Mouse (Mus musculus) liver, embryonic 14.5 days (tissue): ENCODE data around the gene Arsa. TPM values are rescaled to one million over a fixed set of nuclear protein-coding genes. Genes with fewer than 3 reads are reported as not detected.
A peak's percentile ranks its signal among the peaks of the same experiment; 100 is the strongest.

Experiments used
- ATAC-seq: fragments of 200-750 bp; cut with Nextera tagmentation; 2 replicates; pipeline ENCODE4 v1.8.0; 2017; ENCODE audit warnings: moderate number of reproducible peaks, mild to moderate bottlenecking, moderate library complexity; ENCODE audit not compliant: insufficient read depth
- DNase-seq, 3 experiments: peaks; one replicate each; pipeline ENCODE4 v3.0.0-alpha.2; 2012 to 2013; ENCODE audit warnings: low read depth in 3 of 3, low spot score in 3 of 3
- H3K27ac ChIP-seq: fragments of 300-500 bp; sonication (generic); 2 replicates; pipeline ENCODE4 v1.5.1; 2014; ENCODE audit warnings: moderate library complexity, mild to moderate bottlenecking, control low read depth, inconsistent platforms
- H3K27me3 ChIP-seq: fragments of 300-500 bp; sonication (generic); 2 replicates; pipeline ENCODE4 v1.6.1; 2014; ENCODE audit warnings: mild to moderate bottlenecking, low read length, moderate library complexity; ENCODE audit not compliant: control insufficient read depth, insufficient read depth
- H3K36me3 ChIP-seq: fragments of 300-500 bp; sonication (generic); replicated peaks from 2 replicates; pipeline ENCODE4 v1.6.1; 2014; ENCODE audit warnings: low read depth; ENCODE audit not compliant: control insufficient read depth, insufficient read depth
- H3K4me1 ChIP-seq, 2 experiments: fragments of 200-500 bp in 1 of 2; fragments of 300-500 bp in 1 of 2; sonication (generic) in 1 of 2; replicated peaks; 2 replicates each; pipeline ENCODE4 v1.6.1; 2012 to 2014; ENCODE audit warnings: antibody characterized with exemption in 1 of 2, inconsistent platforms in 1 of 2, low read length in 1 of 2; ENCODE audit not compliant: control insufficient read depth in 2 of 2, insufficient read depth in 2 of 2
- H3K4me2 ChIP-seq: fragments of 300-500 bp; sonication (generic); 2 replicates; pipeline ENCODE4 v1.6.1; 2014; ENCODE audit warnings: low read depth, mild to moderate bottlenecking, control low read depth, moderate library complexity
- H3K4me3 ChIP-seq, 2 experiments: fragments of 200-500 bp in 1 of 2; fragments of 300-500 bp in 1 of 2; sonication (generic) in 1 of 2; 2 replicates each; pipeline ENCODE4 v1.5.1; 2012 to 2014; ENCODE audit warnings: low read depth in 2 of 2, low read length in 2 of 2, mild to moderate bottlenecking in 2 of 2, control low read depth in 1 of 2, inconsistent platforms in 1 of 2, moderate library complexity in 1 of 2; ENCODE audit not compliant: insufficient read depth in 1 of 2
- H3K9ac ChIP-seq: fragments of 300-500 bp; sonication (generic); replicated peaks from 2 replicates; pipeline ENCODE4 v1.6.1; 2014; ENCODE audit warnings: mild to moderate bottlenecking, control low read depth, moderate library complexity
- H3K9me3 ChIP-seq: fragments of 300-500 bp; sonication (generic); 2 replicates; pipeline ENCODE4 v1.6.1; 2016; ENCODE audit warnings: low read length, mixed read lengths; ENCODE audit not compliant: control insufficient read depth
- CTCF ChIP-seq: IDR thresholded peaks from 2 replicates; pipeline ENCODE4 v1.5.1; 2016; ENCODE audit warnings: antibody characterized with exemption, low read depth, control low read depth
- EP300 ChIP-seq: IDR thresholded peaks from 2 replicates; pipeline ENCODE4 v1.6.1; 2016; ENCODE audit warnings: antibody characterized with exemption, low read depth
- WGBS: fragments of 180-500 bp; shearing (Covaris S2); extraction: QIAGEN DNeasy Blood & Tissue Kit; methylation state at CpG from one replicate; pipeline ENCODE4 v1.1.7; 2014; ENCODE audit not compliant: insufficient replicate concordance; 5-methylcytosine and 5-hydroxymethylcytosine counted together
- polyA plus RNA-seq, 2 experiments: library from polyadenylated mRNA; depleted of rRNA in 1 of 2; stranded (reverse) in 1 of 2; unstranded in 1 of 2; fragments of >200 nt; fragmentation: Nextera tagmentation in 1 of 2; extraction: Ambion mirVana in 1 of 2; gene quantifications; 2 replicates each; pipeline versions ENCODE4 v1.2.1 to v1.2.3; 2012 to 2014

Gene Arsa
- polyA plus RNA-seq, 2 experiments: 3.1 to 3.4 TPM

DNA sequence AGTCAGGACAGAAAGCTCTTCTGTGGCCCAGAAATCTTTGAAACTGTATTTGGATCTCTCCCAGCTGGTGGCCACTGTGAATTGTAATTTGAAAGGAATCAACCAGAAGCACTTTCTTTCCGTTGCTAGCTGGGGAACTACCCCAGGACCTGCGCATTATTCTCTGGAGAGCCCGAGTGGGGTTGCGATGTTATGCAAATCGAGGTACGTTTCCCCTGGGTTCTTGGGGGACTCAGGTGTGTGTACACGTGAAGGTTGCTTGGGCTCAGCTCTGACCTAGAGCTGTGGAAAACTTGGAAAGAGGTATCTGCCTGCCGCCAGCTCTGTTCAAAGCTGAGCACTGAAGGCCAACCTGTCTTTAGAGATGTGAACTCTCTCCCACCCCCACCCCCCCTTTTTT lies 581 bp upstream of the Arsa start:
- no peak overlapping the region for H3K9ac ChIP-seq
- no peak for TF ChIP-seq CTCF
- TF ChIP-seq EP300: no peak
- H3K27ac ChIP-seq: no peak overlapping the region
- 55% methylated on average over 8 of the region's 8 CpGs for WGBS
- no peaks in the 10 kb centered on the region for H3K36me3 ChIP-seq
- no peaks in the 10 kb centered on the region for H3K9me3 ChIP-seq
- ATAC-seq: no peak
- no peak for DNase-seq
- H3K4me3 ChIP-seq: no peak overlapping the region
- peaks cover 6 to 15% of the 10 kb centered on the region in 2 experiments for H3K4me1 ChIP-seq
- no peaks in the 10 kb centered on the region for H3K27me3 ChIP-seq
- H3K4me2 ChIP-seq: no peak overlapping the region

DNA sequence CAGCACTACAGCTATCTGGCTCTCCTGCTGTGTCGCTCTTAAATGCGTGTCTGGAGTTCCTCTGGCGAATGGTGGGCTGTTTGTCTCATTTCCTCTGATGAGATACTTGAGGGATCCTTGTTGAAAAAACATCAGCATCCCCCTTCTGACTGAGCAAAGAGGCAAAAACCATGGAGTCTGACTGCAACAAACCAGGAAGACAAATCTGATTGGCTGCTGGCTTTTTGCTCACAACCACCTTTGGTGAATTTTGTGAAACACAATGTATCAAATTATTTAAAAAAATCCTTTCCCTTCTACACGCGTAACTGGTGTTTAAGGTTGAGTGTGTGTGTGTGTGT lies 780 bp downstream of the Arsa start:
- H3K36me3 ChIP-seq: no peaks in the 10 kb centered on the region
- no peak for ATAC-seq
- no peak for TF ChIP-seq CTCF
- no peak for TF ChIP-seq EP300
- peaks cover 6 to 15% of the 10 kb centered on the region in 2 experiments for H3K4me1 ChIP-seq
- H3K9ac ChIP-seq: peak overlapping the region; percentile 48
- peak overlapping the region; percentile 91 for H3K4me2 ChIP-seq
- peak overlapping the region; percentile 37 for H3K27ac ChIP-seq
- H3K9me3 ChIP-seq: no peaks in the 10 kb centered on the region
- H3K27me3 ChIP-seq: no peaks in the 10 kb centered on the region
- H3K4me3 ChIP-seq: peak overlapping the region; percentile 62 to 73
- no peak for DNase-seq
- WGBS: 7% methylated on average over 5 of the region's 5 CpGs

DNA sequence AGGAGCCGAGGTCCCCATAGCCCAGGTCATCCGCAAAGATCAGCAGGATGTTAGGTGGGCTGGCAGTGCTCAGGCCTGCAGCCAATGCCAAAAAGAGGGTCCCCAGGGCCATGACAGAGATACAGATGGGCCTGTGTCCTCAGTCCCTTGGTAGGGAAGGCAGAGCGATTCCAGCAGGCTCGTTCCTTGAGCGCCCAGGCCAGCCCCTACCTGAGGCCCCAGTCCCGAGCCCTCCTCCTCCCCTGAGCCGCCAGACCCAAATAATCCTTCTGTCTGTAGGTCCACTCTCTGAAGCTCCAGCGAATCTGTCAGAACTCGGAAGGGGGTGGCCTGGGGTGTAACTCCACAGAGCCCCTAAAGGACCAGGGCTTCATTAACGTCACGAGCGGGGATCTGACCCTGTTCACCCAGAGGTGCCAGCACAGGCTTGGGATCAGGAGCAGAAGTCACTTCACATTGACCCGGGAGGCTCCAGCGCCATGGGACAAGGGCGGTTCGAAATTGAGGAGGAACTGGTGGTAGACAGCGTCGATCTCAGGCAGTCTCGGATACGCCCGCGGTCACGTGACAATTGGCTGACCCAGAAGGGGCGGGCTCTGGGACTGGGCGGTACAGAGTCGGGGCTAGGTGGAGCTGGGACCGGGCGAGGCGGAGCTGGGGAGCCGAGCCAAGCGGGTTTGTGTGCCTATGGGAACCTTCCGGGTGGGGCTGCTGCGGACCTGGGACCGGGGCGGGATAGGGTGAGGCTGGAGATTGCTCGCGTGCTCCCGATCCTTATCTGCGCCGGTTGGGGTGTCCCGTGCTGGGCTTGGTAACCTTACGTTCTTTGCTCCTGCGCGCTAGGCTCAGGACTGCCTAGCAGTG lies 1.4 kb downstream of the Arsa start:
- ATAC-seq: peak; percentile 95

DNA sequence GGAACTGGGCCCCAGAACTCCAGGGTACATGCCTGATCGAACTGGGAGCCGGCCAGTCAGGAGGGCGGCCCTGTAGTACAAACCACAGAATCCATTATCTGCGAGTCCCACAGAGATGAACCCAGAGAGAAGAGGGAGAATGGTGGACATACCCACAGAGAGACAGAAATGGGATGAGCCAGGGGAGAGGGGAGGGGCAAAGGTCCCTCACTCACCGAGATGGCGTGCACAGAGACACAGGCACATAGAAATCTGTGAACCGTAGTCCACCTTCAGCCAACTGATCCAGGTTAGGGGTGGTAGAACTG lies 2.0 kb downstream of the Arsa start:
- Histone ChIP-seq H3K9ac (no peak overlapping the region), H3K9me3 (no peaks in the 10 kb centered on the region), H3K36me3 (no peaks in the 10 kb centered on the region), H3K4me1 (peaks cover 6 to 15% of the 10 kb centered on the region in 2 experiments), H3K27me3 (no peaks in the 10 kb centered on the region), H3K4me2 (peak overlapping the region; percentile 91), H3K4me3 (peak overlapping the region; percentile 62 to 64; a peak in 3 of 4 replicates), H3K27ac (no peak overlapping the region)
- ATAC-seq (no peak), DNase-seq (no peak)
- TF ChIP-seq EP300 (no peak), CTCF (no peak)
- 32% methylated on average over 7 of the region's 7 CpGs for WGBS

More for the DNA sequence above, 1.4 kb downstream of the Arsa start:
- H3K36me3 ChIP-seq: no peaks in the 10 kb centered on the region
- peak; percentile 87 to 89 (median 88) for DNase-seq
- H3K9me3 ChIP-seq: no peaks in the 10 kb centered on the region
- no peaks in the 10 kb centered on the region for H3K27me3 ChIP-seq
- WGBS: 9% methylated on average over 44 of the region's 44 CpGs
- peak overlapping the region; percentile 62 to 73 for H3K4me3 ChIP-seq
- peak overlapping the region; percentile 91 for H3K4me2 ChIP-seq
- peak overlapping the region; percentile 37 for H3K27ac ChIP-seq
- peak overlapping the region; percentile 48 for H3K9ac ChIP-seq
- H3K4me1 ChIP-seq: peaks cover 6 to 15% of the 10 kb centered on the region in 2 experiments
- TF ChIP-seq EP300 (no peak), CTCF (no peak)

DNA sequence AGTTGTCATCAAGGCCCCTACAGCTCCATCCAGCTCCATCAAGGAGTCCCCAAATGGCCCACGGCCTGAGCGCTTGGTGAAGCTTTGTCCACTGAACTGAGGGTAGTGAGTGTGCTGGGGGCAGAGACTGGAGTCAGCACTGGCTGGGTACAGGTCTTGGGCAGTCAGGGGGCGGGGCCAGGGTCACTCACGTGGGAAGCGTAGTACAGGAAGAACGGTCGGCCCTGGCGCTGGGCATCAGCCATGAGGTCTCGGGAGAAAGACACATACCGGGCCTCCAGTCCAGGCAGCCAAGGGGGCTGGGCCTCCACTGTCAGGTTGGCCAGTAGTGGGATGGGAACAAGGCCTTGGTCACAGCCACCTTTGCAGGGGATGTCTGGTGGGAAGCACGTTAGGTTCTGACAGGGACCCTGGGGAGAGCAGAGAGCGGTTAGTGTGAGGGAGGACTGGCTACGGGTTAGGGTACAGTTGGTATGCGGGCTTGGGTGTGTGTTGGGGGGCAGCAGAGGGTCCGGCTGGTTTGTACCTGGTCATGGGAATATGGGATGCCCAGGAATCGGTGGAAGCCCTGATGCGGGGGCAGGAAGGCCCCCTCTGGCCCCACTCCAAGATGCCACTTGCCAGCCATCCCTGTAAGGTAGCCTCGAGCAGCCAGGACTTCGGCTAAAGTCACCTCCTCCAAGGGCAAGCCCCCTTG lies 2.5 kb downstream of the Arsa start:
- Histone ChIP-seq H3K27me3 (no peaks in the 10 kb centered on the region), H3K4me2 (peak overlapping the region; percentile 91), H3K27ac (no peak overlapping the region), H3K4me3 (no peak overlapping the region), H3K9ac (no peak overlapping the region), H3K9me3 (no peaks in the 10 kb centered on the region), H3K36me3 (no peaks in the 10 kb centered on the region), H3K4me1 (peaks cover 6 to 15% of the 10 kb centered on the region in 2 experiments)
- WGBS: 82% methylated on average over 19 of the region's 19 CpGs
- DNase-seq (no peak), ATAC-seq (no peak)
- TF ChIP-seq CTCF (no peak), EP300 (no peak)
